In the genomic region with DNA sequence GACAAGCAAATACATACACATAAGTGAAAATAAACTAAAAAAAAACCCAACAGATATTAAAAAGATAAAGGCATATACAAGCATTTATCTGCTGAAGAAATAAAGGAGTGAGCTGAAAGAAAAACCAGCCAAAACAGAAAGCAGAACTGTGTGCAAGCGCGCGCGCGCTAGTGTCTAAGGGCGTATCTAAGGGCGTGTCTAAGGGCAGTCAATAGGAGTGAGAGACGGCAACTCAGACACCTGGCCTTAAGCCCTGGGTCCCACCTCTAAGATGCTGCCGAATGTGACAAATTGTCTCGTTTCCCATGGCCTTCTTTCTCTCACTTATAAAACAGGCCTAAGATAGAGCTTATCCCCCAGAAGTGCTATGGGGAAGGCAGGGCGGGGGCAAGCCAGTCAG, we compare ENCODE assay signal across 25 mouse cellular contexts. TPM values are rescaled to one million over a fixed set of nuclear protein-coding genes. Genes with fewer than 3 reads are reported as not detected.
A peak's percentile ranks its signal among the peaks of the same experiment; 100 is the strongest.
DNase-seq lines count a peak whose midpoint lies in the region; ATAC-seq and TF ChIP-seq lines count a peak whose summit lies in the region.
"Had no signal": no experiment of that assay in that cellular context is flagged by ENCODE, and none has a peak within 500 bp of the region (broad histone marks: within the 10 kb centered on the region; RNA-seq: fewer than 3 reads in every experiment).

No protein-coding gene starts in this region.

- no peak overlapping the region for H3K4me3 ChIP-seq in heart, embryonic 12.5 days
- H3K4me3 ChIP-seq in heart, adult 2 months, result no peak overlapping the region
- no peak overlapping the region for H3K4me3 ChIP-seq in intestine, postnatal 0 days (ENCODE audit: low read depth, low read length)
- no peak overlapping the region for H3K4me3 ChIP-seq in forebrain, embryonic 11.5 days (ENCODE audit: low read depth, low read length)
- H3K4me3 ChIP-seq: embryonic facial prominence, embryonic 10.5 days; forebrain, embryonic 12.5 days; hindbrain, embryonic 13.5 days; kidney, embryonic 15.5 days; liver, embryonic 12.5 days; midbrain, embryonic 12.5 days; neural tube, embryonic 13.5 days had no signal

- 0 out of 2 replicates have a peak overlapping the region, but pooled peaks have one; percentile 1 for H3K4me2 ChIP-seq in heart, embryonic 12.5 days
- peak overlapping the region; percentile 25; the same call in 1 of the 2 replicates for H3K4me2 ChIP-seq in intestine, postnatal 0 days (replicated peaks; ENCODE audit: low read depth)
- H3K4me2 ChIP-seq in forebrain, embryonic 11.5 days (ENCODE audit: low read depth, low read length, severe bottlenecking), result no peak overlapping the region
- H3K4me2 ChIP-seq: forebrain, embryonic 12.5 days; hindbrain, embryonic 13.5 days; kidney, embryonic 15.5 days; liver, embryonic 12.5 days; lung, embryonic 14.5 days; midbrain, embryonic 12.5 days; neural tube, embryonic 13.5 days had no signal

- no peak for TF ChIP-seq POLR2A in heart, adult 2 months (IDR thresholded peaks at IDR 0.05; ENCODE audit: insufficient read depth, low read depth, low read length)

- peaks cover 3% of the 10 kb centered on the region; the same call in 1 of the 2 replicates for H3K9me3 ChIP-seq in heart, embryonic 12.5 days (replicated peaks)
- no peaks in the 10 kb centered on the region for H3K9me3 ChIP-seq in intestine, postnatal 0 days (ENCODE audit: control insufficient read depth)
- H3K9me3 ChIP-seq in forebrain, embryonic 11.5 days (ENCODE audit: control insufficient read depth, low read length), result peaks cover 4% of the 10 kb centered on the region; the same call in 1 of the 2 replicates
- H3K9me3 ChIP-seq: embryonic facial prominence, embryonic 10.5 days; hindbrain, embryonic 13.5 days; kidney, embryonic 15.5 days; midbrain, embryonic 12.5 days; neural tube, embryonic 13.5 days had no signal

- peaks cover 13% of the 10 kb centered on the region for H3K36me3 ChIP-seq in heart, embryonic 12.5 days
- H3K36me3 ChIP-seq in heart, adult 2 months (ENCODE audit: control insufficient read depth, insufficient read depth, low read length), result no peaks in the 10 kb centered on the region
- no peaks in the 10 kb centered on the region for H3K36me3 ChIP-seq in intestine, postnatal 0 days (ENCODE audit: control insufficient read depth, insufficient read depth)
- H3K36me3 ChIP-seq in forebrain, embryonic 11.5 days (ENCODE audit: control insufficient read depth, insufficient read depth, low read length), result no peaks in the 10 kb centered on the region
- H3K36me3 ChIP-seq: embryonic facial prominence, embryonic 10.5 days; forebrain, embryonic 12.5 days; hindbrain, embryonic 13.5 days; kidney, embryonic 15.5 days; liver, embryonic 12.5 days; midbrain, embryonic 12.5 days; neural tube, embryonic 13.5 days had no signal

- intact Hi-C loops in heart, adult 2 months (cut with DNase I), result no loop called here

- no peak for DNase-seq in heart, adult 2 months
- peak; percentile 13 for DNase-seq in thymus, postnatal 4 days
- DNase-seq in thymus, postnatal 10 days (ENCODE audit: low spot score in 2 of 2), result no peak
- no peak for DNase-seq in forebrain, embryonic 11.5 days (ENCODE audit: low spot score)
- DNase-seq in cerebellum, adult 18-20 months, result no peak
- no peak for DNase-seq in cerebellum, postnatal 10 days
- DNase-seq: adrenal gland, postnatal 14 days; cerebellum, adult 11-12 months; gastrocnemius, postnatal 10 days; heart, postnatal 10 days; kidney, postnatal 4 days; lung, embryonic 14.5 days; lung, postnatal 36 days; thymus, postnatal 36 days had no signal

- no peak for TF ChIP-seq EP300 in heart, adult 2 months (IDR thresholded peaks at IDR 0.05; ENCODE audit: insufficient read depth, low read depth, low read length)

- H3K4me1 ChIP-seq in heart, embryonic 12.5 days (replicated peaks), result peaks cover 84% of the 10 kb centered on the region
- peaks cover 6% of the 10 kb centered on the region for H3K4me1 ChIP-seq in heart, adult 2 months (ENCODE audit: control insufficient read depth, insufficient read depth, low read length)
- H3K4me1 ChIP-seq in intestine, postnatal 0 days (replicated peaks; ENCODE audit: control insufficient read depth, insufficient read depth, low read length), result no peaks in the 10 kb centered on the region
- H3K4me1 ChIP-seq in forebrain, embryonic 11.5 days (replicated peaks; ENCODE audit: control insufficient read depth, insufficient read depth, low read length), result peaks cover 20% of the 10 kb centered on the region

- no peak overlapping the region for H3K9ac ChIP-seq in heart, embryonic 12.5 days
- no peak overlapping the region for H3K9ac ChIP-seq in heart, adult 2 months (ENCODE audit: low read depth, low read length)
- H3K9ac ChIP-seq in intestine, postnatal 0 days (ENCODE audit: low read depth, low read length), result no peak overlapping the region
- H3K9ac ChIP-seq in forebrain, embryonic 11.5 days (ENCODE audit: low read length), result no peak overlapping the region
- H3K9ac ChIP-seq: forebrain, embryonic 12.5 days; hindbrain, embryonic 13.5 days; kidney, embryonic 15.5 days; liver, embryonic 12.5 days; lung, embryonic 14.5 days; midbrain, embryonic 12.5 days; neural tube, embryonic 13.5 days had no signal

- no peak for TF ChIP-seq CTCF in heart, adult 2 months (IDR thresholded peaks at IDR 0.05)
- TF ChIP-seq CTCF in intestine, postnatal 0 days (IDR thresholded peaks at IDR 0.05; ENCODE audit: low read depth), result no peak

- WGBS in heart, embryonic 12.5 days, result 66% methylated on average over 11 of the region's 11 CpGs
- WGBS in heart, adult 2 months, result 78% methylated on average over 11 of the region's 11 CpGs
- WGBS in intestine, postnatal 0 days, result 30% methylated on average over 11 of the region's 11 CpGs
- WGBS in forebrain, embryonic 11.5 days, result 43% methylated on average over 11 of the region's 11 CpGs

- H3K79me2 ChIP-seq in heart, adult 2 months (replicated peaks; ENCODE audit: control insufficient read depth, insufficient read depth, low read length), result peaks cover 3% of the 10 kb centered on the region

- no peak for ATAC-seq in heart, embryonic 12.5 days (ENCODE audit: insufficient number of reproducible peaks, low FRiP score)
- no peak for ATAC-seq in intestine, postnatal 0 days
- no peak for ATAC-seq in forebrain, embryonic 11.5 days (replicated peaks; ENCODE audit: low FRiP score)
- ATAC-seq: activated CD4-positive, CD25-positive, alpha-beta regulatory T cell, adult 4 months; liver, embryonic 12.5 days; Patski had no signal

- no peaks in the 10 kb centered on the region for H3K27me3 ChIP-seq in heart, embryonic 12.5 days (replicated peaks)
- no peaks in the 10 kb centered on the region for H3K27me3 ChIP-seq in heart, adult 2 months (ENCODE audit: control insufficient read depth, insufficient read depth, low read length)
- H3K27me3 ChIP-seq in intestine, postnatal 0 days (replicated peaks; ENCODE audit: control insufficient read depth, insufficient read depth, low read length), result no peaks in the 10 kb centered on the region
- H3K27me3 ChIP-seq in forebrain, embryonic 11.5 days (ENCODE audit: control insufficient read depth, insufficient read depth, low read length), result peaks cover 9% of the 10 kb centered on the region
- H3K27me3 ChIP-seq: kidney, embryonic 15.5 days; Patski had no signal

- H3K27ac ChIP-seq in heart, embryonic 12.5 days (ENCODE audit: poor library complexity, severe bottlenecking), result no peak overlapping the region
- no peak overlapping the region for H3K27ac ChIP-seq in heart, adult 2 months
- no peak overlapping the region for H3K27ac ChIP-seq in intestine, postnatal 0 days (ENCODE audit: low read depth, low read length)
- H3K27ac ChIP-seq in forebrain, embryonic 11.5 days (ENCODE audit: low read depth, low read length), result no peak overlapping the region
- H3K27ac ChIP-seq: embryonic facial prominence, embryonic 10.5 days; forebrain, embryonic 12.5 days; hindbrain, embryonic 13.5 days; kidney, embryonic 15.5 days; liver, embryonic 12.5 days; midbrain, embryonic 12.5 days; neural tube, embryonic 13.5 days had no signal

RNA-seq across cellular contexts. Expression of gene Cgnl1, which starts 6.9 kb away (rescaled TPM):
- polyA plus RNA-seq in heart, embryonic 12.5 days (2016; fragmentation: Nextera tagmentation; extraction: Ambion mirVana), result 54.6 and 57.2 TPM in 2 replicates
- total RNA-seq in heart, adult 2 months (2021), result 10 to 100 TPM; 28.1 to 31.0 TPM
- polyA plus RNA-seq in heart, adult 2 months (2012; rRNA removed), result 10.5 and 16.2 TPM in 2 replicates
- polyA plus RNA-seq in intestine, postnatal 0 days (2015; fragmentation: Nextera tagmentation; extraction: Ambion mirVana), result 4.0 and 4.3 TPM in 2 replicates
- polyA plus RNA-seq in forebrain, embryonic 11.5 days (2014; fragmentation: Nextera tagmentation; extraction: Ambion mirVana), result 5.2 and 5.9 TPM in 2 replicates
- polyA plus RNA-seq: activated CD4-positive, CD25-positive, alpha-beta regulatory T cell, adult 4 months had no signal
